Mouse (Mus musculus): ENCODE data around the gene Wdr76. TPM values are rescaled to one million over a fixed set of nuclear protein-coding genes. Genes with fewer than 3 reads are reported as not detected.
"Not testable (repeated sequence)": the region's sequence is repeated elsewhere in the genome, so short reads cannot be mapped to it uniquely, and the experiment has no call there.

Wdr76 gene
- polyA plus RNA-seq, 1 experiment from 2014 or later = 3.4 TPM

- no peak overlapping the region for H3K27ac ChIP-seq (replicated peaks)
- no peaks in the 10 kb centered on the region for H3K36me3 ChIP-seq (ENCODE audit: control insufficient read depth, insufficient read depth, low read length)
- peak overlapping the region; percentile 51 for H3K4me2 ChIP-seq (replicated peaks; ENCODE audit: low read depth)
- no peaks in the 10 kb centered on the region for H3K4me1 ChIP-seq (replicated peaks; ENCODE audit: control insufficient read depth, insufficient read depth)
- no peak for TF ChIP-seq CTCF (IDR thresholded peaks at IDR 0.05; ENCODE audit: low read depth)
- TF ChIP-seq EP300 (optimal IDR thresholded peaks at IDR 0.05) = no peak
- DNase-seq (ENCODE audit: low spot score) (no peak), ATAC-seq (ENCODE audit: low FRiP score, low TSS enrichment) (peak; percentile 33; the same call in 1 of the 2 replicates)
- H3K4me3 ChIP-seq (ENCODE audit: low read depth, low read length) = peak overlapping the region; percentile 57
- no peaks in the 10 kb centered on the region for H3K9me3 ChIP-seq (ENCODE audit: control insufficient read depth, low read length)
- WGBS = 25% methylated on average over 8 of the region's 8 CpGs
- H3K27me3 ChIP-seq (ENCODE audit: control insufficient read depth, insufficient read depth, low read length) = no peaks in the 10 kb centered on the region
- peak overlapping the region; percentile 77; the same call in 1 of the 2 replicates for H3K9ac ChIP-seq (ENCODE audit: low read length)
These were observed 32.4 kb upstream of the Wdr76 start for GRCm38 (mm10) chr2:121474180-121474535.

GRCm38 (mm10) chr2:121475306-121475705 lies 31.2 kb upstream of the Wdr76 start:
- not testable (repeated sequence) for H3K4me2 ChIP-seq (replicated peaks; ENCODE audit: low read depth); DNase-seq (ENCODE audit: low spot score); H3K27me3 ChIP-seq (ENCODE audit: control insufficient read depth, insufficient read depth, low read length); H3K4me1 ChIP-seq (replicated peaks; ENCODE audit: control insufficient read depth, insufficient read depth); H3K4me3 ChIP-seq (ENCODE audit: low read depth, low read length); H3K9ac ChIP-seq (ENCODE audit: low read length); H3K36me3 ChIP-seq (ENCODE audit: control insufficient read depth, insufficient read depth, low read length); H3K9me3 ChIP-seq (ENCODE audit: control insufficient read depth, low read length); H3K27ac ChIP-seq (replicated peaks); ATAC-seq (ENCODE audit: low FRiP score, low TSS enrichment)
- 96% methylated on average over 2 of the region's 2 CpGs for WGBS

GRCm38 (mm10) chr2:121477491-121478266 lies 28.8 kb upstream of the Wdr76 start:
- Histone ChIP-seq H3K4me2 (replicated peaks; ENCODE audit: low read depth) (no peak overlapping the region), H3K9me3 (ENCODE audit: control insufficient read depth, low read length) (no peaks in the 10 kb centered on the region), H3K27ac (replicated peaks) (no peak overlapping the region), H3K9ac (ENCODE audit: low read length) (no peak overlapping the region), H3K4me1 (replicated peaks; ENCODE audit: control insufficient read depth, insufficient read depth) (no peaks in the 10 kb centered on the region), H3K36me3 (ENCODE audit: control insufficient read depth, insufficient read depth, low read length) (no peaks in the 10 kb centered on the region), H3K27me3 (ENCODE audit: control insufficient read depth, insufficient read depth, low read length) (no peaks in the 10 kb centered on the region), H3K4me3 (ENCODE audit: low read depth, low read length) (no peak overlapping the region)
- DNase-seq (ENCODE audit: low spot score) = no peak
- TF ChIP-seq CTCF (IDR thresholded peaks at IDR 0.05; ENCODE audit: low read depth) (no peak), EP300 (optimal IDR thresholded peaks at IDR 0.05) (no peak)
- no peak for ATAC-seq (ENCODE audit: low FRiP score, low TSS enrichment)
- WGBS = 85% methylated on average over 3 of the region's 3 CpGs

- H3K27me3 ChIP-seq (ENCODE audit: control insufficient read depth, insufficient read depth, low read length) = no peaks in the 10 kb centered on the region
- no peak overlapping the region for H3K4me2 ChIP-seq (replicated peaks; ENCODE audit: low read depth)
- no peak overlapping the region for H3K9ac ChIP-seq (ENCODE audit: low read length)
- TF ChIP-seq CTCF (IDR thresholded peaks at IDR 0.05; ENCODE audit: low read depth) = peak; percentile 73
- no peak for TF ChIP-seq EP300 (optimal IDR thresholded peaks at IDR 0.05)
- H3K9me3 ChIP-seq (ENCODE audit: control insufficient read depth, low read length) = no peaks in the 10 kb centered on the region
- H3K27ac ChIP-seq (replicated peaks) = no peak overlapping the region
- no peak overlapping the region for H3K4me3 ChIP-seq (ENCODE audit: low read depth, low read length)
- no peak for DNase-seq (ENCODE audit: low spot score)
- ATAC-seq (ENCODE audit: low FRiP score, low TSS enrichment) = no peak
- H3K36me3 ChIP-seq (ENCODE audit: control insufficient read depth, insufficient read depth, low read length) = no peaks in the 10 kb centered on the region
- H3K4me1 ChIP-seq (replicated peaks; ENCODE audit: control insufficient read depth, insufficient read depth) = no peaks in the 10 kb centered on the region
- WGBS = 44% methylated on average over 3 of the region's 3 CpGs
These were observed 26.0 kb upstream of the Wdr76 start for GRCm38 (mm10) chr2:121480498-121480897.

GRCm38 (mm10) chr2:121480916-121481315 lies 25.6 kb upstream of the Wdr76 start:
- not testable (repeated sequence) for H3K36me3 ChIP-seq (ENCODE audit: control insufficient read depth, insufficient read depth, low read length); ATAC-seq (ENCODE audit: low FRiP score, low TSS enrichment); H3K4me1 ChIP-seq (replicated peaks; ENCODE audit: control insufficient read depth, insufficient read depth); H3K4me2 ChIP-seq (replicated peaks; ENCODE audit: low read depth); H3K9me3 ChIP-seq (ENCODE audit: control insufficient read depth, low read length); H3K4me3 ChIP-seq (ENCODE audit: low read depth, low read length); H3K27ac ChIP-seq (replicated peaks); DNase-seq (ENCODE audit: low spot score); H3K27me3 ChIP-seq (ENCODE audit: control insufficient read depth, insufficient read depth, low read length); H3K9ac ChIP-seq (ENCODE audit: low read length)
- WGBS = 82% methylated on average over 13 of the region's 13 CpGs

- no peak overlapping the region for H3K4me2 ChIP-seq (replicated peaks; ENCODE audit: low read depth)
- H3K9me3 ChIP-seq (ENCODE audit: control insufficient read depth, low read length) = no peaks in the 10 kb centered on the region
- ATAC-seq (ENCODE audit: low FRiP score, low TSS enrichment) = no peak
- no peak overlapping the region for H3K27ac ChIP-seq (replicated peaks)
- no peaks in the 10 kb centered on the region for H3K36me3 ChIP-seq (ENCODE audit: control insufficient read depth, insufficient read depth, low read length)
- 76% methylated on average over 8 of the region's 8 CpGs for WGBS
- no peak overlapping the region for H3K4me3 ChIP-seq (ENCODE audit: low read depth, low read length)
- TF ChIP-seq EP300 (optimal IDR thresholded peaks at IDR 0.05) = no peak
- TF ChIP-seq CTCF (IDR thresholded peaks at IDR 0.05; ENCODE audit: low read depth) = no peak
- DNase-seq (ENCODE audit: low spot score) = no peak
- H3K27me3 ChIP-seq (ENCODE audit: control insufficient read depth, insufficient read depth, low read length) = no peaks in the 10 kb centered on the region
- no peaks in the 10 kb centered on the region for H3K4me1 ChIP-seq (replicated peaks; ENCODE audit: control insufficient read depth, insufficient read depth)
- H3K9ac ChIP-seq (ENCODE audit: low read length) = no peak overlapping the region
These were observed 22.9 kb upstream of the Wdr76 start for GRCm38 (mm10) chr2:121483576-121483975.

- H3K36me3 ChIP-seq (ENCODE audit: control insufficient read depth, insufficient read depth, low read length); H3K4me1 ChIP-seq (replicated peaks; ENCODE audit: control insufficient read depth, insufficient read depth); ATAC-seq (ENCODE audit: low FRiP score, low TSS enrichment); H3K9ac ChIP-seq (ENCODE audit: low read length); H3K9me3 ChIP-seq (ENCODE audit: control insufficient read depth, low read length); H3K27me3 ChIP-seq (ENCODE audit: control insufficient read depth, insufficient read depth, low read length); DNase-seq (ENCODE audit: low spot score); H3K4me2 ChIP-seq (replicated peaks; ENCODE audit: low read depth); H3K4me3 ChIP-seq (ENCODE audit: low read depth, low read length); H3K27ac ChIP-seq (replicated peaks): not testable (repeated sequence)
- WGBS = 67% methylated on average over 1 of the region's 2 CpGs
These were observed 22.1 kb upstream of the Wdr76 start for GRCm38 (mm10) chr2:121484403-121484802.

- not testable (repeated sequence) for H3K4me1 ChIP-seq (replicated peaks; ENCODE audit: control insufficient read depth, insufficient read depth); H3K27me3 ChIP-seq (ENCODE audit: control insufficient read depth, insufficient read depth, low read length); H3K4me2 ChIP-seq (replicated peaks; ENCODE audit: low read depth); DNase-seq (ENCODE audit: low spot score); H3K4me3 ChIP-seq (ENCODE audit: low read depth, low read length); H3K36me3 ChIP-seq (ENCODE audit: control insufficient read depth, insufficient read depth, low read length); H3K9me3 ChIP-seq (ENCODE audit: control insufficient read depth, low read length); H3K9ac ChIP-seq (ENCODE audit: low read length); H3K27ac ChIP-seq (replicated peaks)
- 17% methylated on average over 2 of the region's 6 CpGs for WGBS
- ATAC-seq (ENCODE audit: low FRiP score, low TSS enrichment) = 0 out of 2 replicates have a peak, but pooled peaks have one; percentile 51
These were observed 5.0 kb upstream of the Wdr76 start for GRCm38 (mm10) chr2:121501550-121501949.

Measured in stomach, postnatal 0 days (tissue).